In genomic region chr5:138788481-138789211, GRCm38 (mm10) we compare ENCODE assay signal across 13 mouse cellular contexts. TPM values are rescaled to one million over a fixed set of nuclear protein-coding genes. Genes with fewer than 3 reads are reported as not detected.
A peak's percentile ranks its signal among the peaks of the same experiment; 100 is the strongest.
DNase-seq lines count a peak whose midpoint lies in the region; ATAC-seq lines count a peak whose summit lies in the region.
"Had no signal": no experiment of that assay in that cellular context is flagged by ENCODE, and none has a peak within 500 bp of the region (broad histone marks: within the 10 kb centered on the region; RNA-seq: fewer than 3 reads in every experiment).

No protein-coding gene starts in this region.

- no peaks in the 10 kb centered on the region; the same call in 1 of the 2 replicates for H3K9me3 ChIP-seq in forebrain, embryonic 10.5 days
- H3K9me3 ChIP-seq in forebrain, embryonic 11.5 days (ENCODE audit: control insufficient read depth, low read length), result no peaks in the 10 kb centered on the region
- H3K9me3 ChIP-seq in midbrain, embryonic 13.5 days, result no peaks in the 10 kb centered on the region
- no peaks in the 10 kb centered on the region for H3K9me3 ChIP-seq in midbrain, embryonic 16.5 days (replicated peaks; ENCODE audit: control insufficient read depth, low read length, poor library complexity, severe bottlenecking)
- H3K9me3 ChIP-seq: limb, embryonic 15.5 days had no signal

- intact Hi-C loops in heart, postnatal 14 days (cut with DNase I), result no loop called here

- peaks cover 5% of the 10 kb centered on the region; the same call in 1 of the 2 replicates for H3K36me3 ChIP-seq in forebrain, embryonic 10.5 days (replicated peaks)
- H3K36me3 ChIP-seq in forebrain, embryonic 11.5 days (ENCODE audit: control insufficient read depth, insufficient read depth, low read length), result no peaks in the 10 kb centered on the region
- H3K36me3 ChIP-seq in midbrain, embryonic 13.5 days, result peaks cover 51% of the 10 kb centered on the region
- peaks cover 3% of the 10 kb centered on the region for H3K36me3 ChIP-seq in midbrain, embryonic 16.5 days (ENCODE audit: control insufficient read depth, insufficient read depth, low read length)
- H3K36me3 ChIP-seq: limb, embryonic 15.5 days had no signal

- no peaks in the 10 kb centered on the region for H3K27me3 ChIP-seq in forebrain, embryonic 10.5 days (ENCODE audit: poor library complexity, severe bottlenecking)
- H3K27me3 ChIP-seq in forebrain, embryonic 11.5 days (ENCODE audit: control insufficient read depth, insufficient read depth, low read length), result no peaks in the 10 kb centered on the region
- no peaks in the 10 kb centered on the region for H3K27me3 ChIP-seq in midbrain, embryonic 13.5 days
- H3K27me3 ChIP-seq in midbrain, embryonic 16.5 days (ENCODE audit: control insufficient read depth, insufficient read depth, low read depth, low read length), result no peaks in the 10 kb centered on the region
- H3K27me3 ChIP-seq: limb, embryonic 15.5 days had no signal

- H3K27ac ChIP-seq in forebrain, embryonic 10.5 days, result peak overlapping the region; percentile 57; the same call in 1 of the 2 replicates
- no peak overlapping the region for H3K27ac ChIP-seq in forebrain, embryonic 11.5 days (ENCODE audit: low read depth, low read length)
- H3K27ac ChIP-seq in midbrain, embryonic 13.5 days, result 0 out of 2 replicates have a peak overlapping the region, but pooled peaks have one; percentile 25
- no peak overlapping the region for H3K27ac ChIP-seq in midbrain, embryonic 16.5 days (ENCODE audit: low read length)
- H3K27ac ChIP-seq: limb, embryonic 15.5 days had no signal

- H3K4me2 ChIP-seq in forebrain, embryonic 11.5 days (ENCODE audit: low read depth, low read length, severe bottlenecking), result no peak overlapping the region
- H3K4me2 ChIP-seq in midbrain, embryonic 13.5 days (replicated peaks), result no peak overlapping the region
- H3K4me2 ChIP-seq in midbrain, embryonic 16.5 days (ENCODE audit: low read length), result no peak overlapping the region
- H3K4me2 ChIP-seq: limb, embryonic 15.5 days had no signal

- DNase-seq in forebrain, embryonic 10.5 days (ENCODE audit: extremely low spot score, low spot score), result no peak
- no peak for DNase-seq in forebrain, embryonic 11.5 days (ENCODE audit: low spot score)
- peak; percentile 27 for DNase-seq in fibroblast of lung, adult 2 months (ENCODE audit: low read depth)
- DNase-seq in kidney, postnatal 10 days, result peak; percentile 74
- no peak for DNase-seq in adipocyte (ENCODE audit: low spot score)
- DNase-seq in heart, postnatal 14 days, result no peak
- DNase-seq: heart, adult 18-20 months had no signal

- no peak for ATAC-seq in forebrain, embryonic 11.5 days (replicated peaks; ENCODE audit: low FRiP score)
- no peak for ATAC-seq in midbrain, embryonic 13.5 days
- no peak for ATAC-seq in midbrain, embryonic 16.5 days
- ATAC-seq: CD4-positive, CD25-positive, alpha-beta regulatory T cell, adult 4 months had no signal

- peaks cover 8% of the 10 kb centered on the region for H3K4me1 ChIP-seq in forebrain, embryonic 10.5 days
- H3K4me1 ChIP-seq in forebrain, embryonic 11.5 days (replicated peaks; ENCODE audit: control insufficient read depth, insufficient read depth, low read length), result no peaks in the 10 kb centered on the region
- peaks cover 12% of the 10 kb centered on the region for H3K4me1 ChIP-seq in midbrain, embryonic 13.5 days (replicated peaks)
- no peaks in the 10 kb centered on the region for H3K4me1 ChIP-seq in midbrain, embryonic 16.5 days (ENCODE audit: control insufficient read depth, insufficient read depth, low read length)

- no peak overlapping the region for H3K4me3 ChIP-seq in forebrain, embryonic 10.5 days
- H3K4me3 ChIP-seq in forebrain, embryonic 11.5 days (ENCODE audit: low read depth, low read length), result no peak overlapping the region
- H3K4me3 ChIP-seq in midbrain, embryonic 13.5 days (replicated peaks), result no peak overlapping the region
- H3K4me3 ChIP-seq in midbrain, embryonic 16.5 days (ENCODE audit: low read depth, low read length), result no peak overlapping the region
- H3K4me3 ChIP-seq: limb, embryonic 15.5 days had no signal

- H3K9ac ChIP-seq in forebrain, embryonic 11.5 days (ENCODE audit: low read length), result no peak overlapping the region
- H3K9ac ChIP-seq in midbrain, embryonic 13.5 days (replicated peaks), result no peak overlapping the region
- no peak overlapping the region for H3K9ac ChIP-seq in midbrain, embryonic 16.5 days (ENCODE audit: low read depth, low read length)
- H3K9ac ChIP-seq: limb, embryonic 15.5 days had no signal

- 63% methylated on average over 11 of the region's 11 CpGs for WGBS in forebrain, embryonic 10.5 days
- 51% methylated on average over 11 of the region's 11 CpGs for WGBS in forebrain, embryonic 11.5 days
- WGBS in midbrain, embryonic 13.5 days, result 54% methylated on average over 11 of the region's 11 CpGs
- WGBS in midbrain, embryonic 16.5 days, result 47% methylated on average over 11 of the region's 11 CpGs

RNA-seq across cellular contexts. Expression of gene Gm5294, which starts 31.2 kb away (rescaled TPM):
- not detected in 2 replicates for polyA plus RNA-seq in forebrain, embryonic 10.5 days (2016; fragmentation: Nextera tagmentation; extraction: Ambion mirVana)
- polyA plus RNA-seq in forebrain, embryonic 11.5 days (2014; fragmentation: Nextera tagmentation; extraction: Ambion mirVana), result not detected in 2 replicates
- polyA plus RNA-seq in midbrain, embryonic 13.5 days (2015; fragmentation: Nextera tagmentation; extraction: Ambion mirVana), result not detected in 2 replicates
- polyA plus RNA-seq in midbrain, embryonic 16.5 days (2015; fragmentation: Nextera tagmentation; extraction: Ambion mirVana), result not detected in 2 replicates
- not detected for total RNA-seq in heart, postnatal 14 days (2021)
- total RNA-seq: heart, adult 18-20 months; megakaryocyte-erythroid progenitor cell, adult 5-6 weeks had no signal
- polyA plus RNA-seq: CD4-positive, CD25-positive, alpha-beta regulatory T cell, adult 4 months; embryonic facial prominence, embryonic 11.5 days; limb, embryonic 15.5 days had no signal

RNA-seq across cellular contexts. Expression of gene Fam20c, which starts 34.3 kb away (rescaled TPM):
- polyA plus RNA-seq in forebrain, embryonic 10.5 days (2016; fragmentation: Nextera tagmentation; extraction: Ambion mirVana), result 2.9 and 4.5 TPM in 2 replicates
- 11.2 and 14.4 TPM in 2 replicates for polyA plus RNA-seq in forebrain, embryonic 11.5 days (2014; fragmentation: Nextera tagmentation; extraction: Ambion mirVana)
- polyA plus RNA-seq in midbrain, embryonic 13.5 days (2015; fragmentation: Nextera tagmentation; extraction: Ambion mirVana), result 32.9 and 38.0 TPM in 2 replicates
- polyA plus RNA-seq in midbrain, embryonic 16.5 days (2015; fragmentation: Nextera tagmentation; extraction: Ambion mirVana), result 41.9 and 44.7 TPM in 2 replicates
- 10 to 100 TPM in 1 of 2 experiments, 1 to 10 TPM in 1; 9.9 to 10.4 TPM for total RNA-seq in heart, postnatal 14 days (2021)
- polyA plus RNA-seq: CD4-positive, CD25-positive, alpha-beta regulatory T cell, adult 4 months had no signal

Comparison
In these comparisons a context has a peak if more than half of its experiments do, and no peak if none do; other contexts are left out.
1. H3K27ac ChIP-seq: peak in forebrain, embryonic 10.5 days (single experiment) and midbrain, embryonic 13.5 days (single experiment); none in forebrain, embryonic 11.5 days (single experiment) and midbrain, embryonic 16.5 days (single experiment).
2. DNase-seq: peak in fibroblast of lung, adult 2 months (single experiment) and kidney, postnatal 10 days (single experiment); none in forebrain, embryonic 10.5 days (single experiment), forebrain, embryonic 11.5 days (single experiment), adipocyte (single experiment) and heart, postnatal 14 days (0 of 2).